In the genomic region with DNA sequence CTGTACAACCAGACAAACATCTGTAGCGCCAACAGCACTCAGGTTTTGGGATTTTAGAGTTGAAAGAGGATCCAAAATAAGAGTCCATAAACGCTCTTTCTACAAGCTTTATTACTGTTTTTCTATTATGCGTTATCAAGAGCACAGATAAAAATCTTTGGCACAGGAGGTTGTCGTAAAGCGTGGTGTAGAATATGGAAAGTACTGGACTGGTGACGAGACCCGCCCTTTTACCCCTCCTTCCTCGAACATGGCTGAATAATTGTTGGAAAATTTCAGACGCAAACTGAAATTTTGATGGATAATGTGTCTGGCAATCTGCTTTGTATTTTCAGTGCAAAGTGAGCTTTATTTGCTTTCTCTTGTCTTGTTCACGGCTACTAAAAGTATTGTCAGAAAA, we compare ENCODE assay signal across 22 mouse cellular contexts. TPM values are rescaled to one million over a fixed set of nuclear protein-coding genes. Genes with fewer than 3 reads are reported as not detected.
DNase-seq lines count a peak whose midpoint lies in the region; ATAC-seq and TF ChIP-seq lines count a peak whose summit lies in the region.
"Had no signal": no experiment of that assay in that cellular context is flagged by ENCODE, and none has a peak within 500 bp of the region (broad histone marks: within the 10 kb centered on the region; RNA-seq: fewer than 3 reads in every experiment).

No protein-coding gene starts in this region.

- no peak overlapping the region for H3K4me3 ChIP-seq in kidney, postnatal 0 days (replicated peaks; ENCODE audit: low read depth, low read length)
- no peak overlapping the region for H3K4me3 ChIP-seq in liver, embryonic 16.5 days (ENCODE audit: low read depth, low read length)
- H3K4me3 ChIP-seq: embryonic facial prominence, embryonic 10.5 days; gastrocnemius, adult 2 months; hindbrain, embryonic 15.5 days; limb, embryonic 10.5 days; megakaryocyte, embryonic 14.5 days; neural tube, embryonic 13.5 days had no signal

- no peaks in the 10 kb centered on the region for H3K27me3 ChIP-seq in kidney, postnatal 0 days (ENCODE audit: insufficient read depth, low read length)
- H3K27me3 ChIP-seq in liver, embryonic 16.5 days (ENCODE audit: control insufficient read depth, insufficient read depth, low read depth, low read length): no peaks in the 10 kb centered on the region
- H3K27me3 ChIP-seq: hindbrain, embryonic 15.5 days; neural tube, embryonic 13.5 days had no signal

- H3K4me2 ChIP-seq in kidney, postnatal 0 days (ENCODE audit: low read length): peak overlapping the region; percentile 48
- H3K4me2 ChIP-seq in liver, embryonic 16.5 days (ENCODE audit: low read depth, low read length): no peak overlapping the region; the same call in 1 of the 2 replicates
- H3K4me2 ChIP-seq: hindbrain, embryonic 15.5 days; neural tube, embryonic 13.5 days had no signal

- H3K4me1 ChIP-seq in kidney, postnatal 0 days (replicated peaks; ENCODE audit: insufficient read depth, low read length): peaks cover 6% of the 10 kb centered on the region
- no peaks in the 10 kb centered on the region for H3K4me1 ChIP-seq in liver, embryonic 16.5 days (ENCODE audit: control insufficient read depth, low read depth, low read length)
- H3K4me1 ChIP-seq: embryonic facial prominence, embryonic 10.5 days; hindbrain, embryonic 15.5 days; limb, embryonic 10.5 days; megakaryocyte, embryonic 14.5 days; neural tube, embryonic 13.5 days had no signal

- peak overlapping the region; percentile 60; the same call in 1 of the 2 replicates for H3K27ac ChIP-seq in kidney, postnatal 0 days
- 0 out of 2 replicates have a peak overlapping the region, but pooled peaks have one; percentile 24 for H3K27ac ChIP-seq in liver, embryonic 16.5 days (ENCODE audit: low read length)
- H3K27ac ChIP-seq: embryonic facial prominence, embryonic 10.5 days; gastrocnemius, adult 2 months; hindbrain, embryonic 15.5 days; limb, embryonic 10.5 days; neural tube, embryonic 13.5 days had no signal

- intact Hi-C loops in gastrocnemius, postnatal 36 days (cut with DNase I): no loop called here

- no peak for DNase-seq in kidney, postnatal 0 days (ENCODE audit: low spot score)
- no peak for DNase-seq in kidney, adult 9 months
- DNase-seq in retina, embryonic 14.5 days (ENCODE audit: low spot score): peak; percentile 0
- DNase-seq in retina, postnatal 1 day: no peak
- DNase-seq in cerebellum, adult 9-11 months: no peak
- no peak for DNase-seq in layer of hippocampus, adult 18-20 months (ENCODE audit: low spot score in 2 of 2)
- no peak for DNase-seq in gastrocnemius, postnatal 36 days
- DNase-seq: adrenal gland, postnatal 36 days; B cell, adult 2 months; cerebellum, adult 8-10 months; gastrocnemius, adult 2 months; heart, adult 18-20 months; heart, postnatal 36 days; lung, adult 18-20 months; midbrain, embryonic 14.5 days; right cerebral cortex, postnatal 14 days had no signal

- no peaks in the 10 kb centered on the region for H3K9me3 ChIP-seq in kidney, postnatal 0 days (replicated peaks; ENCODE audit: low read length)
- no peaks in the 10 kb centered on the region for H3K9me3 ChIP-seq in liver, embryonic 16.5 days (replicated peaks; ENCODE audit: control insufficient read depth, low read length)
- H3K9me3 ChIP-seq: embryonic facial prominence, embryonic 10.5 days; hindbrain, embryonic 15.5 days; limb, embryonic 10.5 days; megakaryocyte, embryonic 14.5 days; neural tube, embryonic 13.5 days had no signal

- 41% methylated on average over 10 of the region's 10 CpGs for WGBS in kidney, postnatal 0 days
- 62% methylated on average over 10 of the region's 10 CpGs for WGBS in liver, embryonic 16.5 days (ENCODE audit: insufficient replicate concordance)

- ATAC-seq in kidney, postnatal 0 days (replicated peaks; ENCODE audit: low FRiP score, low read depth): no peak
- no peak for ATAC-seq in liver, embryonic 16.5 days (ENCODE audit: low read depth)

- H3K36me3 ChIP-seq in kidney, postnatal 0 days (ENCODE audit: insufficient read depth, low read length): no peaks in the 10 kb centered on the region
- H3K36me3 ChIP-seq in liver, embryonic 16.5 days (ENCODE audit: control insufficient read depth, insufficient read depth): no peaks in the 10 kb centered on the region
- H3K36me3 ChIP-seq: embryonic facial prominence, embryonic 10.5 days; hindbrain, embryonic 15.5 days; limb, embryonic 10.5 days; neural tube, embryonic 13.5 days had no signal

- no peak for TF ChIP-seq CTCF in kidney, postnatal 0 days (IDR thresholded peaks at IDR 0.05; ENCODE audit: low read depth)

- no peak overlapping the region for H3K9ac ChIP-seq in kidney, postnatal 0 days (ENCODE audit: low read depth, low read length)
- no peak overlapping the region for H3K9ac ChIP-seq in liver, embryonic 16.5 days (ENCODE audit: low read depth, low read length)
- H3K9ac ChIP-seq: hindbrain, embryonic 15.5 days; neural tube, embryonic 13.5 days had no signal

RNA-seq across cellular contexts. Expression of a gene that starts 16.3 kb away (rescaled TPM):
- polyA plus RNA-seq in kidney, postnatal 0 days (2015; fragmentation: Nextera tagmentation; extraction: Ambion mirVana): 1.1 and 1.4 TPM in 2 replicates
- polyA plus RNA-seq in liver, embryonic 16.5 days (2015; fragmentation: Nextera tagmentation; extraction: Ambion mirVana): 0.22 and 0.23 TPM in 2 replicates
- 1 to 10 TPM; 6.4 to 7.8 TPM for total RNA-seq in layer of hippocampus, adult 18-20 months (2021)
- total RNA-seq in gastrocnemius, postnatal 36 days (2021): 1 to 10 TPM; 6.7 to 7.4 TPM

RNA-seq across cellular contexts. Expression of a gene that starts 34.6 kb away (rescaled TPM):
- 119 and 121 TPM in 2 replicates for polyA plus RNA-seq in kidney, postnatal 0 days (2015; fragmentation: Nextera tagmentation; extraction: Ambion mirVana)
- 41.3 and 53.2 TPM in 2 replicates for polyA plus RNA-seq in liver, embryonic 16.5 days (2015; fragmentation: Nextera tagmentation; extraction: Ambion mirVana)
- 10 to 100 TPM; 10.5 to 13.5 TPM for total RNA-seq in layer of hippocampus, adult 18-20 months (2021)
- total RNA-seq in gastrocnemius, postnatal 36 days (2021): 1 to 10 TPM; 6.4 to 7.0 TPM
